Mouse (Mus musculus) liver, postnatal 0 days (tissue): Measurements from ENCODE around the gene Dnah11.

Experiments
- CTCF ChIP-seq: sonication (generic); IDR thresholded peaks from 2 replicates; pipeline ENCODE4 v1.5.1; 2016; ENCODE audit warnings: antibody characterized with exemption, low read depth
- EP300 ChIP-seq: IDR thresholded peaks from 2 replicates; pipeline ENCODE4 v1.6.1; 2016; ENCODE audit warnings: antibody characterized with exemption, low read depth, mild to moderate bottlenecking

DNA sequence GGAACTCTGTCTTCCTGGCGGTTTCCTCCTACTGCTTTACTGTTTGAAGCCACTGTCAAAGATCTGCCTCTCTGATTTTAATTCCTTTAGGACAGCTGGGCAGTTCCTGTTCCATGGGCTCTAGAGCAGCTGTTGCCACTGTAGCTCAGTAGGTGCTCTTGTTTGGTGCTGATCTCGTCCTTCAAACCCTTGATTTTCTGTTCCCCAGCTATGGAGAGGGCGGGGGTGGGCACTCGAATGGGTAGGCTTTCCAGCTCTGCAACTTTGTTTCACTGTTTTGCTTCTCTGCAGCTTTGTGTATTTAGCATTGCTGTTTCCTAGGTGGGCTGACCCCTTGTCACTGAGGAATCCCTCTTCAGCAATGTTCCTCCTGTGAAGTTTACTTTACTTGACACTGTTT, 34.1 kb downstream of the Dnah11 start:
- no peak for TF ChIP-seq CTCF
- TF ChIP-seq EP300, result no peak
